Mouse (Mus musculus) CH12.LX (cell line): ENCODE data around the gene Inpp5e. TPM values are rescaled to one million over a fixed set of nuclear protein-coding genes. Genes with fewer than 3 reads are reported as not detected.
A peak's percentile ranks its signal among the peaks of the same experiment; 100 is the strongest.

Experiments used
- DNase-seq: peaks from one replicate; pipeline ENCODE4 v3.0.0-alpha.2; 2013; ENCODE audit errors: extremely low read depth
- H3K27ac ChIP-seq: 2 replicates; pipeline ENCODE4 v1.5.1; 2012; ENCODE audit warnings: low read depth, mild to moderate bottlenecking, control low read depth, moderate library complexity; ENCODE audit not compliant: insufficient read depth
- H3K27me3 ChIP-seq: replicated peaks from 2 replicates; pipeline ENCODE3; 2012; ENCODE audit warnings: inconsistent platforms
- H3K36me3 ChIP-seq, 2 experiments: replicated peaks in 1 of 2; 2 replicates each; pipeline versions ENCODE3 to v1.6.1; 2012; ENCODE audit warnings: inconsistent platforms in 1 of 2, low read length in 1 of 2, mild to moderate bottlenecking in 1 of 2, mixed read lengths in 1 of 2, moderate library complexity in 1 of 2; ENCODE audit not compliant: control insufficient read depth in 1 of 2, insufficient read depth in 1 of 2
- H3K4me1 ChIP-seq, 2 experiments: 2 replicates each; pipeline ENCODE4 v1.6.1; 2012; ENCODE audit warnings: inconsistent platforms in 1 of 2, moderate library complexity in 1 of 2; ENCODE audit not compliant: insufficient read depth in 2 of 2, control insufficient read depth in 1 of 2
- H3K4me2 ChIP-seq: 2 replicates; pipeline ENCODE4 v1.6.1; 2012; ENCODE audit warnings: low read depth, mild to moderate bottlenecking, control low read depth; ENCODE audit not compliant: poor library complexity, insufficient read depth, severe bottlenecking
- H3K4me3 ChIP-seq, 3 experiments: fragments of 150-350 bp in 1 of 3; sonication (generic) in 1 of 3; replicated peaks in 1 of 3; 2 replicates each; pipeline versions ENCODE3 to v1.5.1; 2011 to 2012; ENCODE audit warnings: low read depth in 2 of 3, low read length in 2 of 3, mild to moderate bottlenecking in 2 of 3, moderate library complexity in 2 of 3, control low read depth in 1 of 3, improper control_type of control experiment in 1 of 3, inconsistent platforms in 1 of 3, mixed read lengths in 1 of 3; ENCODE audit not compliant: poor library complexity in 1 of 3
- H3K79me2 ChIP-seq: replicated peaks from 2 replicates; pipeline ENCODE4 v1.6.1; 2012; ENCODE audit warnings: mild to moderate bottlenecking, moderate library complexity; ENCODE audit not compliant: control insufficient read depth, poor library complexity, insufficient read depth, severe bottlenecking; ENCODE audit errors: extremely low read depth
- H3K9ac ChIP-seq: 2 replicates; pipeline ENCODE4 v1.6.1; 2012; ENCODE audit warnings: low read depth, mild to moderate bottlenecking, control low read depth, moderate library complexity; ENCODE audit not compliant: insufficient read depth
- H3K9me3 ChIP-seq: replicated peaks from 2 replicates; pipeline ENCODE3; 2012; ENCODE audit warnings: low read length, inconsistent platforms, mixed read lengths
- BHLHE40 ChIP-seq: IDR thresholded peaks from 2 replicates; pipeline ENCODE4 v1.6.1; 2011; ENCODE audit warnings: mild to moderate bottlenecking, low read depth, low read length, improper control_type of control experiment
- CTCF ChIP-seq, 2 experiments: IDR thresholded peaks in 1 of 2; conservative IDR thresholded peaks in 1 of 2; 2 replicates each; pipeline ENCODE4 v1.5.1; 2011 to 2012; ENCODE audit warnings: low read depth in 2 of 2, low read length in 2 of 2, improper control_type of control experiment in 1 of 2, inconsistent platforms in 1 of 2, mild to moderate bottlenecking in 1 of 2, moderate library complexity in 1 of 2
- ELF1 ChIP-seq: IDR thresholded peaks from 2 replicates; pipeline ENCODE4 v1.6.1; 2014; ENCODE audit warnings: low read depth, mild to moderate bottlenecking, inconsistent platforms, low read length, improper control_type of control experiment
- EP300 ChIP-seq: IDR thresholded peaks from 2 replicates; pipeline ENCODE4 v1.6.1; 2011; ENCODE audit warnings: low read length, improper control_type of control experiment
- GABPA ChIP-seq: IDR thresholded peaks from 2 replicates; pipeline ENCODE4 v1.6.1; 2012; ENCODE audit warnings: low read depth, low read length, improper control_type of control experiment, inconsistent platforms; ENCODE audit not compliant: insufficient replicate concordance
- IRF4 ChIP-seq: IDR thresholded peaks from 2 replicates; pipeline ENCODE4 v1.6.1; 2014; ENCODE audit warnings: low read depth, mild to moderate bottlenecking, inconsistent platforms, low read length, improper control_type of control experiment
- JUN ChIP-seq: IDR thresholded peaks from 2 replicates; pipeline ENCODE4 v1.6.1; 2011; ENCODE audit warnings: low read depth, mild to moderate bottlenecking, low read length, improper control_type of control experiment, moderate library complexity; ENCODE audit not compliant: insufficient read depth
- JUND ChIP-seq: conservative IDR thresholded peaks from 2 replicates; pipeline ENCODE4 v1.6.1; 2011; ENCODE audit warnings: low read depth, low read length, improper control_type of control experiment
- KAT2A ChIP-seq: IDR thresholded peaks from 2 replicates; pipeline ENCODE4 v1.6.1; 2012; ENCODE audit warnings: low read length, improper control_type of control experiment, inconsistent platforms; ENCODE audit not compliant: insufficient replicate concordance
- MAZ ChIP-seq: IDR thresholded peaks from 2 replicates; pipeline ENCODE4 v1.6.1; 2012; ENCODE audit warnings: low read depth, mild to moderate bottlenecking, inconsistent platforms, low read length, improper control_type of control experiment, moderate library complexity
- MEF2A ChIP-seq: IDR thresholded peaks from 2 replicates; pipeline ENCODE4 v1.6.1; 2014; ENCODE audit warnings: low read depth, mild to moderate bottlenecking, inconsistent platforms, low read length, improper control_type of control experiment, borderline replicate concordance
- MXI1 ChIP-seq: IDR thresholded peaks from 2 replicates; pipeline ENCODE4 v1.6.1; 2011; ENCODE audit warnings: mild to moderate bottlenecking, low read depth, low read length, improper control_type of control experiment
- MYC ChIP-seq: IDR thresholded peaks from 2 replicates; pipeline ENCODE4 v1.6.1; 2011; ENCODE audit warnings: low read depth, mild to moderate bottlenecking, improper control_type of control experiment, low read length
- NRF1 ChIP-seq: IDR thresholded peaks from 2 replicates; pipeline ENCODE4 v1.6.1; 2014; ENCODE audit warnings: low read depth, mild to moderate bottlenecking, inconsistent platforms, low read length, improper control_type of control experiment, moderate library complexity
- POLR2A ChIP-seq: IDR thresholded peaks from 2 replicates; pipeline ENCODE4 v1.6.1; 2011; ENCODE audit warnings: low read depth, mild to moderate bottlenecking, improper control_type of control experiment, low read length
- POLR2AphosphoS2 ChIP-seq: IDR thresholded peaks from 2 replicates; pipeline ENCODE4 v1.6.1; 2011; ENCODE audit warnings: low read depth, low read length, improper control_type of control experiment
- RAD21 ChIP-seq: IDR thresholded peaks from 2 replicates; pipeline ENCODE4 v1.6.1; 2011; ENCODE audit warnings: low read depth, mild to moderate bottlenecking, low read length, improper control_type of control experiment, moderate library complexity
- RCOR1 ChIP-seq: conservative IDR thresholded peaks from 2 replicates; pipeline ENCODE4 v1.6.1; 2012; ENCODE audit warnings: low read depth, mild to moderate bottlenecking, inconsistent platforms, low read length, improper control_type of control experiment
- SIN3A ChIP-seq: IDR thresholded peaks from 2 replicates; pipeline ENCODE4 v1.6.1; 2012; ENCODE audit warnings: low read length, improper control_type of control experiment, inconsistent platforms
- TCF12 ChIP-seq: IDR thresholded peaks from 2 replicates; pipeline ENCODE4 v1.6.1; 2014; ENCODE audit warnings: low read depth, mild to moderate bottlenecking, inconsistent platforms, low read length, improper control_type of control experiment
- USF1 ChIP-seq: IDR thresholded peaks from 2 replicates; pipeline ENCODE4 v1.6.1; 2014; ENCODE audit warnings: low read depth, mild to moderate bottlenecking, inconsistent platforms, low read length, improper control_type of control experiment
- ZC3H11A ChIP-seq: IDR thresholded peaks from 2 replicates; pipeline ENCODE4 v1.6.1; 2012; ENCODE audit warnings: low read depth, mild to moderate bottlenecking, inconsistent platforms, low read length, improper control_type of control experiment
- ZKSCAN1 ChIP-seq: IDR thresholded peaks from 2 replicates; pipeline ENCODE4 v1.6.1; 2012; ENCODE audit warnings: low read depth, inconsistent platforms, low read length, improper control_type of control experiment, borderline replicate concordance
- dilution Hi-C: fragments of 300-500 bp; cut with MboI; formaldehyde crosslinking; loops from 2 replicates; pipeline ENCODE4 v1.14.3; 2020; ENCODE audit warnings: low sequenced_read_pairs; ENCODE audit not compliant: extremely low pct_unique_long_range_greater_than_20kb, extremely low pct_ligation_motif_present
- in situ Hi-C: fragments of 300-500 bp; cut with MboI; formaldehyde crosslinking; loops from 3 replicates; pipeline ENCODE4 v1.14.3; 2019; ENCODE audit warnings: low sequenced_read_pairs, low pct_ligation_motif_present, low pct_unique_long_range_greater_than_20kb, mixed read lengths
- polyA plus RNA-seq: library from polyadenylated mRNA; unstranded; fragments of >175 nt; gene quantifications from 2 replicates; pipeline ENCODE4 v1.2.1, GENCODE M21; 2012; ENCODE audit warnings: low read depth; ENCODE audit not compliant: insufficient read length
- total RNA-seq, 2 experiments: library from RNA; depleted of rRNA; stranded (reverse); fragments of 300-350 nt in 1 of 2; fragments of >200 nt in 1 of 2; gene quantifications; 2 replicates each; pipeline ENCODE4 v1.2.3; 2012 to 2014

Inpp5e gene
- total and polyA plus RNA-seq, 3 experiments: 5.2 to 10.2 (median 9.6) TPM

DNA sequence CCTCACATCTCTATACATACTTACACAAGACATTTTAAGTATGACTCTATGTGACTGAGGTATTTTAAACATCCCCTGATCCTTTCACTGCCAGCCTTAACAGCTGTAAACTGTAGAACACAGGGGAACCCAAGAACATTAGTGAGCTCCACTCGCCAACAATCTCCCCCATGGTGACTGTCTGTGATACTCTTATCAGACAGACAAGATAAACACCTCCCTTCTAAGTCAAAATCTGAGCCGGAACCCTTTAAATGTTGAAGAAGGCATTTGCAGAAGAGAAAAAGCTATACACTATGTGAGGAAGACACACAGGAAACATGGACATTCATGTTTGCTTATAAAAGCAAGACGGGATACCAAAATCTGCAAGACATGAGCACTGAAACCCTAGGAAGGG, 34.9 kb upstream of the Inpp5e start:
- in situ Hi-C loops: no loop called here
- H3K4me1 ChIP-seq: peaks cover 9 to 37% of the 10 kb centered on the region in 2 experiments

DNA sequence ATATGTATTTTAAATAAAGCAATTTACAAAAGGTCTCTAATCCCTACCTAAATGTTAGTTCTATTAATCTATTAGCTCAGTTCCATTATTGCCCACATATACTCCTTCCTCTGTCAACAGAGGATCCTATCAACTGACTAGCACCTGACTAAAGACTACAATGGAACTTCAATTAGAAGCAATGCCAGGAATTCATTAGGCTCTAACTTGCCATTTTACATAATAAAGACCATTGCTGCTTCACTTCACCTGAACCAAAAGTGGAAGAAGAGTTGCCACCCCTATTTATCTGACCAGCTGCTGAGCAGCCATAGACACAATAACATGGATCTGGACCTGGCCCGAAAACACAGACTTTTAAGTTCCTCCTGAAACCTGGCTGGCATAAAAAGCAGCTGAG, 33.8 kb upstream of the Inpp5e start:
- no peaks in the 10 kb centered on the region for H3K9me3 ChIP-seq
- in situ Hi-C loops (no loop called here), dilution Hi-C loops (no loop called here)
- DNase-seq: no peak
- peaks cover 36 to 48% of the 10 kb centered on the region in 2 experiments for H3K36me3 ChIP-seq
- TF ChIP-seq ELF1: no peak
- TF ChIP-seq CTCF (conservative IDR thresholded peaks at IDR 0.05 in 1 of 2, IDR thresholded peaks at IDR 0.05 in 1 of 2; ENCODE audit: low read depth in 2 of 2, low read length in 2 of 2): no peak
- no peak for TF ChIP-seq MAZ
- TF ChIP-seq JUND: no peak
- TF ChIP-seq POLR2AphosphoS2: no peak
- TF ChIP-seq MYC: no peak
- TF ChIP-seq ZC3H11A: no peak
- TF ChIP-seq RAD21: no peak
- no peak overlapping the region for H3K9ac ChIP-seq
- no peaks in the 10 kb centered on the region for H3K27me3 ChIP-seq
- H3K27ac ChIP-seq: no peak overlapping the region
- H3K4me3 ChIP-seq: no peak overlapping the region
- H3K4me1 ChIP-seq: peaks cover 9 to 42% of the 10 kb centered on the region in 2 experiments
- no peak overlapping the region for H3K4me2 ChIP-seq
- H3K79me2 ChIP-seq: peaks cover 35% of the 10 kb centered on the region

More for the DNA sequence above, 34.9 kb upstream of the Inpp5e start:
- no peak for TF ChIP-seq IRF4
- no peak; the same call in 1 of the 2 replicates for TF ChIP-seq SIN3A
- TF ChIP-seq JUN: no peak
- TF ChIP-seq POLR2A: no peak
- no peak for TF ChIP-seq GABPA
- TF ChIP-seq EP300: no peak
- no peak for TF ChIP-seq TCF12
- no peak for TF ChIP-seq MEF2A
- TF ChIP-seq ZKSCAN1: no peak
- no peak for TF ChIP-seq BHLHE40
- TF ChIP-seq ZC3H11A: no peak
- TF ChIP-seq ELF1: no peak
- TF ChIP-seq MXI1: no peak
- no peak for TF ChIP-seq USF1
- TF ChIP-seq CTCF (conservative IDR thresholded peaks at IDR 0.05 in 1 of 2, IDR thresholded peaks at IDR 0.05 in 1 of 2; ENCODE audit: low read depth in 2 of 2, low read length in 2 of 2): no peak
- no peak for TF ChIP-seq KAT2A
- no peak for TF ChIP-seq RCOR1
- TF ChIP-seq NRF1: no peak
- TF ChIP-seq MAZ: no peak
- peak overlapping the region; percentile 76 for H3K9ac ChIP-seq
- H3K27ac ChIP-seq: no peak overlapping the region
- H3K4me3 ChIP-seq: peak overlapping the region; percentile 80 to 94 (median 86)
- dilution Hi-C loops: no loop called here
- no peaks in the 10 kb centered on the region for H3K27me3 ChIP-seq
- no peak for DNase-seq
- peak overlapping the region; percentile 92 for H3K4me2 ChIP-seq
- H3K79me2 ChIP-seq: peaks cover 33% of the 10 kb centered on the region
- no peaks in the 10 kb centered on the region for H3K9me3 ChIP-seq
- H3K36me3 ChIP-seq: peaks cover 29 to 42% of the 10 kb centered on the region in 2 experiments
